In genomic region chr6:37438510-37438909, GRCm38 (mm10) we compare ENCODE assay signal across 16 mouse cellular contexts. TPM values are rescaled to one million over a fixed set of nuclear protein-coding genes. Genes with fewer than 3 reads are reported as not detected.
DNase-seq lines count a peak whose midpoint lies in the region; ATAC-seq and TF ChIP-seq lines count a peak whose summit lies in the region.
"Had no signal": no experiment of that assay in that cellular context is flagged by ENCODE, and none has a peak within 500 bp of the region (broad histone marks: within the 10 kb centered on the region; RNA-seq: fewer than 3 reads in every experiment).

No protein-coding gene starts in this region.

- H3K36me3 ChIP-seq in heart, embryonic 11.5 days (ENCODE audit: control insufficient read depth, insufficient read depth, low read length) = no peaks in the 10 kb centered on the region; the same call in 1 of the 2 replicates
- no peaks in the 10 kb centered on the region for H3K36me3 ChIP-seq in lung, postnatal 0 days (ENCODE audit: insufficient read depth, low read length)
- H3K36me3 ChIP-seq in stomach, postnatal 0 days (ENCODE audit: control insufficient read depth, insufficient read depth, low read length) = no peaks in the 10 kb centered on the region; the same call in 1 of the 2 replicates
- H3K36me3 ChIP-seq: neural tube, embryonic 12.5 days had no signal

- H3K4me2 ChIP-seq in heart, embryonic 11.5 days = peak overlapping the region; percentile 89
- peak overlapping the region; percentile 38 for H3K4me2 ChIP-seq in lung, postnatal 0 days (replicated peaks; ENCODE audit: low read depth, low read length)
- H3K4me2 ChIP-seq in stomach, postnatal 0 days (replicated peaks; ENCODE audit: low read depth) = no peak overlapping the region
- H3K4me2 ChIP-seq: hindbrain, embryonic 14.5 days; neural tube, embryonic 12.5 days had no signal

- no peaks in the 10 kb centered on the region for H3K27me3 ChIP-seq in heart, embryonic 11.5 days (ENCODE audit: control insufficient read depth, insufficient read depth, low read length)
- H3K27me3 ChIP-seq in lung, postnatal 0 days (replicated peaks; ENCODE audit: insufficient read depth, low read length) = no peaks in the 10 kb centered on the region
- H3K27me3 ChIP-seq in stomach, postnatal 0 days (ENCODE audit: control insufficient read depth, insufficient read depth, low read length) = no peaks in the 10 kb centered on the region
- H3K27me3 ChIP-seq: neural tube, embryonic 12.5 days had no signal

- H3K27ac ChIP-seq in heart, embryonic 11.5 days (ENCODE audit: low read depth, low read length) = no peak overlapping the region
- no peak overlapping the region for H3K27ac ChIP-seq in lung, postnatal 0 days (ENCODE audit: low read length)
- no peak overlapping the region for H3K27ac ChIP-seq in stomach, postnatal 0 days (replicated peaks)
- H3K27ac ChIP-seq: hindbrain, embryonic 14.5 days; layer of hippocampus, adult 2 months; left cerebral cortex, adult 2 months; macrophage; neural tube, embryonic 12.5 days had no signal

- peak overlapping the region; percentile 58 for H3K9ac ChIP-seq in heart, embryonic 11.5 days (ENCODE audit: low read depth, low read length)
- no peak overlapping the region for H3K9ac ChIP-seq in lung, postnatal 0 days (replicated peaks; ENCODE audit: low read depth)
- peak overlapping the region; percentile 18; the same call in 1 of the 2 replicates for H3K9ac ChIP-seq in stomach, postnatal 0 days (ENCODE audit: low read length)
- H3K9ac ChIP-seq: hindbrain, embryonic 14.5 days; neural tube, embryonic 12.5 days had no signal

- no peak for TF ChIP-seq EP300 in lung, postnatal 0 days (IDR thresholded peaks at IDR 0.05)
- no peak for TF ChIP-seq EP300 in stomach, postnatal 0 days (optimal IDR thresholded peaks at IDR 0.05)

- no peaks in the 10 kb centered on the region for H3K9me3 ChIP-seq in heart, embryonic 11.5 days (replicated peaks; ENCODE audit: control insufficient read depth, low read length)
- H3K9me3 ChIP-seq in lung, postnatal 0 days (ENCODE audit: low read length) = no peaks in the 10 kb centered on the region
- H3K9me3 ChIP-seq in stomach, postnatal 0 days (ENCODE audit: control insufficient read depth, low read length) = no peaks in the 10 kb centered on the region
- H3K9me3 ChIP-seq: neural tube, embryonic 12.5 days had no signal

- 81% methylated on average over 3 of the region's 3 CpGs for WGBS in heart, embryonic 11.5 days (ENCODE audit: insufficient replicate concordance)
- 89% methylated on average over 3 of the region's 3 CpGs for WGBS in lung, postnatal 0 days
- 86% methylated on average over 3 of the region's 3 CpGs for WGBS in stomach, postnatal 0 days

- H3K4me3 ChIP-seq in heart, embryonic 11.5 days (ENCODE audit: low read depth, low read length) = peak overlapping the region; percentile 82
- H3K4me3 ChIP-seq in lung, postnatal 0 days (ENCODE audit: low read depth, low read length) = no peak overlapping the region
- no peak overlapping the region for H3K4me3 ChIP-seq in stomach, postnatal 0 days (ENCODE audit: low read depth, low read length)
- H3K4me3 ChIP-seq: layer of hippocampus, adult 2 months; left cerebral cortex, adult 2 months; neural tube, embryonic 12.5 days had no signal

- peaks cover 52% of the 10 kb centered on the region for H3K4me1 ChIP-seq in heart, embryonic 11.5 days (ENCODE audit: control insufficient read depth, insufficient read depth, low read length)
- H3K4me1 ChIP-seq in lung, postnatal 0 days (ENCODE audit: insufficient read depth, low read depth, low read length) = peaks cover 22% of the 10 kb centered on the region
- no peaks in the 10 kb centered on the region; the same call in 1 of the 2 replicates for H3K4me1 ChIP-seq in stomach, postnatal 0 days (replicated peaks; ENCODE audit: control insufficient read depth, insufficient read depth)

- no peak for TF ChIP-seq CTCF in lung, postnatal 0 days (IDR thresholded peaks at IDR 0.05)
- TF ChIP-seq CTCF in stomach, postnatal 0 days (IDR thresholded peaks at IDR 0.05; ENCODE audit: low read depth) = no peak

- no peak for DNase-seq in heart, adult 18-20 months
- DNase-seq in kidney, adult 9 months = peak; percentile 41
- no peak for DNase-seq in kidney, postnatal 4 days
- DNase-seq in lung, postnatal 0 days (ENCODE audit: low spot score) = no peak
- DNase-seq in lung, postnatal 10 days = no peak
- no peak for DNase-seq in stomach, postnatal 0 days (ENCODE audit: low spot score)
- DNase-seq: cerebellum, adult 2 months; retina, postnatal 1 day had no signal

- ATAC-seq in heart, embryonic 11.5 days (replicated peaks; ENCODE audit: insufficient number of reproducible peaks, low FRiP score, low TSS enrichment) = no peak
- ATAC-seq in lung, postnatal 0 days = no peak
- ATAC-seq in stomach, postnatal 0 days (ENCODE audit: low FRiP score, low TSS enrichment) = no peak
- ATAC-seq in cerebellum, adult (ENCODE audit: insufficient number of reproducible peaks, low FRiP score, low TSS enrichment) = no peak
- ATAC-seq: midbrain, embryonic 16.5 days had no signal

RNA-seq across cellular contexts. Expression of gene Creb3l2, which starts 3.4 kb away (rescaled TPM):
- polyA plus RNA-seq in heart, embryonic 11.5 days (2014; fragmentation: Nextera tagmentation; extraction: Ambion mirVana) = 42.9 and 52.9 TPM in 2 replicates
- total RNA-seq in heart, adult 18-20 months (2021) = 10 to 100 TPM; 23.2 to 24.1 TPM
- polyA plus RNA-seq in lung, postnatal 0 days (2015; fragmentation: Nextera tagmentation; extraction: Ambion mirVana) = 23.6 and 23.8 TPM in 2 replicates
- polyA plus RNA-seq in stomach, postnatal 0 days (2015; fragmentation: Nextera tagmentation; extraction: Ambion mirVana) = 8.3 and 8.5 TPM in 2 replicates
